Mouse (Mus musculus): Measurements from ENCODE around the gene Ksr2.
A peak's percentile ranks its signal among the peaks of the same experiment; 100 is the strongest.

Gene Ksr2

GRCm38 (mm10) chr5:117818800-117819199, 405.0 kb downstream of the Ksr2 start:
- no peak for DNase-seq

GRCm38 (mm10) chr5:117820445-117820844, 406.6 kb downstream of the Ksr2 start:
- no peak for DNase-seq

- DNase-seq = no peak
These were observed 410.0 kb downstream of the Ksr2 start for GRCm38 (mm10) chr5:117823811-117824210.

- DNase-seq = peak; percentile 11
These were observed 410.7 kb downstream of the Ksr2 start for GRCm38 (mm10) chr5:117824486-117824885.
